Mouse (Mus musculus): ENCODE data around the gene Fam187b.
"Not testable (repeated sequence)": the region's sequence is repeated elsewhere in the genome, so short reads cannot be mapped to it uniquely, and the experiment has no call there.

Gene Fam187b

DNA sequence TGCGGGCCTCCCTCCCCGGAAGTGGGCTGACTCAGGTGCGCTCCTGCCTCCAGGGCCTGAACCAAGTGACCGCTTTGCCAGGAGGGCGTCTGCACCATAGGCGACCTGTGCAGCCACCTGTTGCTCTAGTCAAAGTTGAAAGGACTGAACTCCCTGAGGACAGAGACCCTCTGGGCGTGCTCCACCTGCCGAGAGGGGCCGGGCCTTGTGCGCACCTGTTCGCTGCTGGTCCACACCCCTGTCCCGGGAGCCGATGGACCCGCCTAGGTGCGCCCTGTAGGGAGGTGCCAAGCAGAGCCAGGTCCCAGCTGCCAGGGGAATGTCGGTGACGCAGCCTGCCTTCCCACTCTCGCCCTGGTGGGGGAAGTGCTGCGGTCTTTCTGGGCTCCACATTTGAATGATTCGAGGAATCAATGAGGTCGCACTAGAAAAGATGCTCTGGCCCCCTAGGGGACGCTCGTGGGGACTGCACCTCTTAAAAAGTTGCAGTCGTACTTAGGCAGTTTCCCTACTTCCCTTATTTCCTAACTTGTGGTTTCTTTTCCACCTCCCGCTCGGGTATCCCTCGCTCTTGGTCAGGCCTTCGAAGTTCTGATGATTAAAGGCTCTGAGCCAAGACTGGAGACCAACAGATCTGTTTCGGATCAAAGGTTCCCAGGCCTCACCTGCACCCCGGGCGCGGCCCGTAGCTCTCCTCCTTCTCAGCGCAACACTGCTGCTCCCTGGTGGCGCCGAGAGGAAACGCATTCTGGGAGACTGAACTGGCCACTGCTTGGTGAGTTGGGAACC is at the start of gene Fam187b:
TSS of gene Fam187b (plus strand) at position 290 of the 789 bp plus-strand sequence.
- peak; percentile 90 to 93 for DNase-seq

DNA sequence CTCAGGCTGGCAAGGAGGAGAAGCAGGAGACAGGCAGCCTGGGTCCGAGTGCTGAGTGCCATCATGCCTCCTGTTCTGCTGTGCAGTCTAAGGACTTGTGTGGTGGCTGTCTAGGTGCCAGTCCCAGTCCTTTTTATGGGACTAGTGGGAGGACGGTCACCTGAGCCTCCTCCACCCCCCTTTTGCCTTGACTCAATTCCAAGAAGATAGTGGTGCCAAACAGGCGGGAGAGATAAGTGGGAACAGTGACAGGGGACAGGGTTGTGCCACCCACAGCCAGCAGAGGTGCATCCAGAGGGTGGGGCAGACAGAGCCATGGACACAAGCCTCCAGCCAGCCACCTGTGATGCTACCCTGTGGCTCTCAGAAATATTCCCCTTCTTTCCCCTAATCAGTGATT is 49.5 kb upstream of the Fam187b start:
- DNase-seq, result no peak

DNA sequence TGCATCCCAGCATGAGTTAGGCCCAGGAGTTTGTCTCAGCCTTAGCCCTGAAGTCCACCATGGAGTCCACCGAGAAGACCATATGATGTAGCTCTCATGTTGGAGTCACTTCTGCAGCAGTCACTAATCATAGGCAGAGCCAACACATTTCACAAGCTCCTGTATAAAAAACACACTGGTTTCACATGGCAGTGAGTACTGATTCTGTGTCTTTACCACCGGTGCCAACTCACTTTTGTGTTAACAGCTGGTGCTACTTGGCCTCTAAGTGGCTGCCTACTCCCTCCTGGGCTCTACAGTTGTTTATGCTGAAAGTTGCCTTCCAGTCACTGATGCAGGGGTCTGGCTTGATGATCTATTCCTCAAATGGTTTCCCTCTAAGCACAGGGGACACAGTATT is 49.0 kb upstream of the Fam187b start, which contains the start of gene Hamp2:
TSS of gene Hamp2 (minus strand) at position 101 of the 400 bp plus-strand sequence.
- DNase-seq, result not testable (repeated sequence)

DNA sequence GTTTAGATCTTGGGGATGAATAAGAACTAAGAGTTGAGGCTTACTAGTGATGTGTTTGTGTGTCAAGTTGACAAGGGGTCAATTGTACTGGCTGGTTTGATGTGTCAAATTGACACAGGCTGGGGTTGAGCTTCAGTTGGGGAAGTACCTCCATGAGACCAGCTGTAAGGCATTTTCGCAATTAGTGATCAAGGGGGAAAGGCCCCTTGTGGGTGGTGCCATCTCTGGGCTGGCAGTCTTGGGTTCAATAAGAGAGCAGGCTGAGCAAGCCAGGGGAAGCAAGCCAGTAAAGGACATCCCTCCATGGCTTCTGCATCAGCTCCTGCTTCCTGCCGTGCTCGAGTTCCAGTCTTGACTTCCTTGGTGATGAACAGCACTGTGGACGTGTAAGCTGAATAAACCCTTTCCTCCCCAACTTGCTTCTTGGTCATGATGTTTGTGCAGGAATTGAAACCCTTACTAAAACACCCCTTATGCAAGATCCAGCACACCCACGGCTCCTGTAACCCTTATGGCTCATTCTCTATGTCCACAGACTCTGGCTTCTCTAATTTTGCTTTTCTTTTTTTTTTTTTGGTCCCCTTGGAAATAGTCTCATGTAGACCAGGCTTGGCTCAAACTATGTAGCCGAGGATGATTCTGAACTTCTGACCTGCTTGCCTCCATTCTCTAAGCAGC is 38.0 kb upstream of the Fam187b start:
- DNase-seq, result not testable (repeated sequence)

DNA sequence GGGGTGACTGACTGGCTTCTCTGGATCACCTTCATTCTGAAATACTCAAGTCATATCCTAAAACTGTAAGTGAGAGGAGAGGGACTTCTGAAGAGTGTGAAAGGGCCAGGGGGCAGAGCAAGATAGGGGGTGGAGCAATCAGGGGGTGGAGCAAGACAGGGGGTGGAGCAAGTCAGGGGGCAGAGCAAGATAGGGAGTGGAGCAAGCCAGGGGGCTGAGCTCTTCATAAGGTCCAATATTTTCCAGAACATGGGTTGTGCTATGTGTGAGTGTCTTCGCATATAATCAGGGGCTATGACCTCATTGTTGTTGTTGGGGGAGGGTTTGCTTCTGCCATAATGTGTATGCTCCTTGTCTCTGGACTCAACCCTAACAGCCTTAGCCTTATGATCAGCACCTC is 33.5 kb upstream of the Fam187b start:
- DNase-seq, result not testable (repeated sequence)

DNA sequence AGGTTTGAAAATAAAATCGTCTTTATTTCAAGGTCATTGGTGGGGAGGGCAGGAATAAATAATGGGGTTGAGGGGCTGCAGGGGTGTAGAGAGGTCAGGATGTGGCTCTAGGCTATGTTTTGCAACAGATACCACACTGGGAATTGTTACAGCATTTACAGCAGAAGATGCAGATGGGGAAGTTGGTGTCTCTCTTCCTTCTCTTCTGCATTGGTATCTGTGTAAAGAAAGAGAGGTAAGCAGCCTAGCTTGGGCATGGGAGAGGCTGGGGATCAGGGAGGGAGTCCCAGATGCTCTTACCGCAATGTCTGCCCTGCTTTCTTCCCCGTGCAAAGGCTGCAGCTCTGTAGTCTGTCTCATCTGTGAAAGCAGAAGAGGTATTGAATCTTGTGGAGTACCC is 31.2 kb upstream of the Fam187b start:
- DNase-seq, result not testable (repeated sequence)

DNA sequence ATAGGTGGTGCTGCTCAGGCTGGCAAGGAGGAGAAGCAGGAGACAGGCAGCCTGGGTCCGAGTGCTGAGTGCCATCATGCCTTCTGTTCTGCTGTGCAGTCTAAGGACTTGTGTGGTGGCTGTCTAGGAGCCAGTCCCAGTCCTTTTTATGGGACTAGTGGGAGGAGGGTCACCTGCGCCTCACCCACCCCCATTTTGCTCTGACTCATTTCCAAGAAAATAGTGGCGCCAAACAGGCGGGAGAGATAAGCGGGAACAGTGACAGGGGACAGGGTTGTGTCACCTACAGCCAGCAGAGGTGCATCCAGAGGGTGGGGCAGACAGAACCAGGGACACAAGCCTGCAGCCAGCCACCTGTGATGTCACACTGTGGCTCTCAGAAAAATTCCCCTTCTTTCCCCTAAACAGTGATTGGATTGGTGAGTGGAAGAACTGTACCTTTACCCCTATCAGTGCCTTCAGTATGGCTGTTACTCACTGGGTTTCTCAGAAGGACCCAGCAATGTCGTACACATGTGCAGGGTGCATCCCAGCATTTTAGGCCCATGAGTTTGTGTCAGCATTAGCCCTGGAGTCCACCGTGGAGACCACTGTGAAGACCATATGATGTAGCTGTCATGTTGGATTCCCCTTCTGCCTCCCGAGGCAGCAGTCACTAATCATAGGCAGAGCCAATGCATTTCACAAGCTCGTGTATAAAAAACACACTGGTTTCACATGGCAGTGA is 29.5 kb upstream of the Fam187b start, which contains the start of gene Hamp:
TSS of gene Hamp (minus strand) at position 124 of the 727 bp plus-strand sequence.
- DNase-seq, result no peak

DNA sequence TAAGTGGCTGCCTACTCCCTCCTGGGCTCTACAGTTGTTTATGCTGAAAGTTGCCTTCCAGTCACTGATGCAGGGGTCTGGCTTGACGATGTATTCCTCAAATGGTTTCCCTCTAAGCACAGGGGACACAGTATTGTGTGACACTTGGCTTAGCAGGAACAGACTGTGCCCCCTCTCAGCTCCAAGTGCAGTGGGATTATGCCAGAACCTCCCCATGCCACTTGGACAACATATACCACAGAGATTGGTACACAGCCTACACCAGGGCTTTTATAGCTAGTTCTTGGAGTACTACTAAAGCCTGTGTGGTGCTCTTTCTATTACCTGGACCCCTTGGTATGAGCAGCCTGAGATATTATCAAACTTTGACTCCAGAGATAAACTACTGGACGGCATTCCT is 28.9 kb upstream of the Fam187b start:
- not testable (repeated sequence) for DNase-seq

DNA sequence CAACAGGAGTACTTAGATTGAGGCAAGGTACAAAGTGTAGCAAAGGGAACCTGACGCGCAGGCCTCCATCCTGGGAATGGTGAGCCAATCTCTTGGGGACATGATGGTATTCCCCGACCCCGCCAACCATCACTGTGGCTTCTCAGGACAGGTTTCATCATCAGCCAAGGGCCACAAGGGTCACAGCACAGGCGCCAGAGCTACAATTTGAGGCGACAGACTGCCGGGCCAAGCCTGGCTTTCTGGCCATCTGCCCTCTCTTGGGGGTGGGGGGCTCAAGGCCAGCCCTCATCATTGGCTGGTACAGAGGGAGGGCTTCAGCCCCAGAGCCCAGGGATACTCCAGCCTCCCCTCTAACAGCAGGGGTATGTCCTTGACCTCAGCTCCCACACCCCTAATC is 28.1 kb upstream of the Fam187b start:
- not testable (repeated sequence) for DNase-seq

DNA sequence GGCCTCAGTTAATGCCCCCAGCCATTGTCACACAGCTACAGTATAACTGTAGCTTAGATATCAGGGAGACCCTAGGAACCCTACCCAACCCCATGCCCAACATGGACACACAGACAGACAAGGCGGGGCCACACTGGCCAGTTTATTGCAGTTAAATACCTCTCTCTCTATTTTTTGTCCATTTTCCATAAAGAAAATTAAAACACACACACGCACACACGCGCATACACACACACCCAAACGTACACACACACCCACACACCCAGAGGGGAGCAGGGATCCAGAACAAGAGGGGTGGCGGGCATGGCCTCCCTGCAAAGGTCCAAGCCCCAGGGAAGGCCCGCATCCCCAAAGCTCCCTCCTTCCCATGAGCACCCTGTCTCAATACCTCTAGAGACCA is 27.7 kb upstream of the Fam187b start:
- no peak for DNase-seq

DNA sequence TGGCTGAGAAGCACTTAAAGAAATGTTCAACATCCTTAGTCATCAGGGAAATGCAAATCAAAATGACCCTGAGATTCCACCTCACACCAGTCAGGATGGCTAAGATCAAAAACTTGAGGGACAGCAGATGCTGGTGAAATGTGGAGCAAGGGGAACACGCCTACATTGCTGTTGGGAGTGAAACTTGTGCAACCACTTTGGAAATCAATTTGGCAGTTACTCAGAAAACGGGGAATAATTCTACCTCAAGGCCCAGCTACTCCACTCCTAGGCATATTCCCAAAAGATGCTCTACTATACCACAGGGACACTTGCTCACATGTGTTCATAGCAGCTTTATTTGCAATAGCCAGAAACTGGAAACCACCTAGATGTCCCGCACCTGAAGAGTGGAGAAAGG is 23.7 kb upstream of the Fam187b start:
- DNase-seq, result not testable (repeated sequence)

DNA sequence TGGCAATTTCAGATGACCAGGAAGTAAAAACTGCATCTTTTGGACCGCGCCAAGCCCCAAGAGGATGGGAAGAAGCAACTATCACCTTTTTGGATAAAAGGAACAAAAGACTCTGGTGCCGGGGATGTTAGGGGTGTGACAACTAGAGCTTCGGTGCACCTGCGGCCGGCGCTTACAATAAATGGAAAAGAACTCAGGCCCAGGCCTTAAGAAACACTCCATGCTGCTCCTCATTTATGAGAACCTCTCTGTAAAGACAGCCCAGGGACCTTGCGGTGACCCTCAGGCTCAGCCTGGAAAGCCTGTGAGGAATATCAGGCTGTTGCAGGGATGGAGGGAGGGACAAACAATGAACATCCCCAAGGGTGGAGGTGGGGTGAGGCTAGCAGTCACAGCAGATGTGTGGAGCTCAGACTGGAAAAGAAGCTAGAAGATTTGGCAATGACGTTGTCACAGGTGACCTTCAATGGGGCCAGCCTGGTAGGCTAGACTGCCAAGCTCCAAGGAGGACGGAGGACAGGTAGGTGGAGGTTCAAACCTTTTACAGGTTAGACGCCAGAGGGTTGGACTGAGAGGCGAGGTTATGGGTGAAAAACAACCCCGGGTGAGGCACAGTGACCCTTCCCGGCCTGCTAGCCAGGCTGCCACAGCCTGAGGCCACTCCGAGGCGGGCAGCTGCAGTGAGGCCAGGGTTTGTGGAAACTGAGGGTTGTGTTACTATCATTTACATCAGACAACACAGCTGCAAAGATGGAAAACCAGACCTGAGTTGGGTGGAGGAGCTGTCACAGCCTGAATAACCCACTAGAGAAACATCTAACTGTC is 20.9 kb upstream of the Fam187b start:
- no peak for DNase-seq

DNA sequence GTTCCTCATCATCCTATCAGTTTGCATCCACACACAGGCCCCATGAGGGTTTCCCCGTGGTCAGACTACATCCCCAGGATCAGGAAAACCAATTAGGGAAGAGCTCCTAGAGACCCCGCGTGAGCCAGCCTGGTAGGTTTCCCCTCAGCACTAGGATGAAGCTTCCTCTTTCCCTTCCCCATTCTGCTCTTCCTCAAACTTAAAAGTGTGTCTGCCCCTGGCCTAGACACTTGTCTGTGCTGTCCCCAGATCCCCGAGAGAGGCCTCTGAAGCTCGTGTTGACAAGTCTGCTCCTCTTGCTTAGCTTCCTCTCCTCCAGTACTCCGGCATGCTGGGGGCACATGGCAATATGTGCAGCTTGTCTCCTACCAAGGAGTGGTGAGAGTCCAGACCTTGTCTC is 20.1 kb upstream of the Fam187b start:
- DNase-seq, result peak in 1 of 2 experiments; percentile 36

DNA sequence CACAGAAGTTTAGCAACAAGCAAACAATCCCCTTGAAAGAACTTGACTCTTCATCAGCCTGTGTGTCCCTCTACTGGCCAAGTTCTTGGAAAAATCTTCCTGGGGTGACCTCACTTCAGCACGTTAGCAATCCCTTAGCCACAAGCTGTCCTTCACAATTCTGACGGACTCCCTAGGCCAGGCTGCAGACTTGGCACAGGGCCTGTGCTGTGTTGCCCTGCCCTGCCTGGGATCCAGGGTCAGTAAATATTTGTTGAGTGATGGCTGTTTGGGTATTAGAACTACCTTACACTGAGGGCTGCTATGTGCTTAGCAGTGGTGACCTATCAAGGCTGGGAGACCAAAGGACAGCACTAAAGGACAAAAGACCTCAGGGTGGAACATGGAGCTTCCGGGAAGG is 19.6 kb upstream of the Fam187b start:
- peak in 1 of 2 experiments; percentile 27 for DNase-seq

DNA sequence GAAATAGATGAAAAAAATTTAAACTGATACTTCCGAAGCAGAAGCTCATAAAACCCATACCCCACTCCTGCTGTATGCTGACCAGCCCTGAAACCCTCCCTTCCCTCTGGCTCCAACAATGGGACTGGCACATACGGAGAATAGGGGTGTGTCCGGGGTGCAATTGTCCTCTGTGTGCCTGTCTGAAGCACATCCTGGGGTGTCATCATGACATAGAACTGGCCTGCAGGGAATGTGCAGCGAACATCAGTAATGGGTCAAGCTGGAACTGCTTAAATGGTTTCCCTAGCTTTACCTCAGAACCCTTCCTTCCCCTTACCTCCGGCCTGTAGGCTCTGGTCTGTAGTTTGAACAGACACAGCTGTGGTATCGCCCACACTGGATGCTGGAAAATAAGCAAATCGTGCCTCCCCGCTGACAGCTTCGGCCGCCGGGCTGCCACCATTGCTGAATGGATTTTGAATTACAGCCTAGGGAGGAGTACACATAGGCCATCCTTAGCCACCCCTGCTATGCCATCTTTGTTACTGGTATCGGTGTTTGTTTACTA is 18.5 kb upstream of the Fam187b start:
- no peak for DNase-seq

DNA sequence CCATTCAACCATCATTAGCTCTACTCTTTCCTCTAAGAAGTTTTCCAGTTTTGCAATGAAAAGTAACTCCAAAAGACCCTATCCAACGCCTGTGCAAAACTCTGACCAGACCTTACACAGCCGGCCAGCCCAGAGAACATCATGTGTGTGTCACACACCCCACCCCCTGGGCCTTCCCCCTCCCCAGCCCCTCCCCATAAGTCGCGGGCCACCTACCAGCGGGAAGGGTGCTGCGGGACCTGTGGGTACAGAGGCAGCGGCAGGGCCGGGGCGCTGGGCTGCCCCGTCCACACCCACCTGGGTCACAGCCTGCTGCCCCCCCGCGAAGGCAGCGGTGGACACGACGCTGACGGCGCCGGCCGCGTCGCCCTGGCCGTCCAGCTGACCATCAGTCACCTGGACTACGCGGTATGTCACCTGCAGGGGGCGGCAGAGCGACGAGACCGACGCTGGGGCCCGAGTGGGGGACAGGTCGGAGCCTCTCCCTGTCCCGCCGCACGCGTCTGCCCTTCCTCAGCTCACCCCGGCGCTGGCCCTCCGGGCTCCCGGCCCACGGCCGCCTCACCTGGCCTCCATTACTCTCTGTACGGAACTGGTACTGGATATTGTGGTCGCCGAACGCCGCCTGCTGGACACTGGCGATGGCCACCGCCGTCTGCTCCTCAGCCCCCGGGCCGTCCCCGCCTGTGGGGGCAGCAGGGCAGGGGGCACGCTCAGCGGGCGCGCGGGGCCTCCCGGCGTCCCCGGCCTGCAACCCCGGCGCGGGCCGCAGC is 17.8 kb upstream of the Fam187b start:
- peak; percentile 90 to 93 for DNase-seq

DNA sequence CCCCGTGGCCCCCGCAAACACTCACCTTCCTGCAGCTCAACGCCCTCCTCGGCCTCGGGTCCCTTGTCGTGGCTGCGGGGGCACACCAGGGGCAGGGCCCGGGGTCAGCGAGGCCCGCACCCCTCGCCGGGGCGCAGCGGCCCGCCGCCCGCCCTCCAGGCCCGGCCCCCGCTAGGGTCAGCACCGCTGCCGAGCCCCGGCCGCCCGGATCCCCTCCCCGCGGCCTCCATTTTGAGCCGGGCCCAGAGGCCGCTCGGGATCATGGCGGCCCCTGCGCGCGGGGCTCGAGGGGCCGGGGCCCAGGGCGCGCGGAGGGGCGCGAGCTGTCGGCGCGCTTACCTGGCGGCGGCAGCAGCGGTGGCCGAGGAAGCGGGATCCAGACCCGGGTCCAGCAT is 17.2 kb upstream of the Fam187b start:
- no peak for DNase-seq

DNA sequence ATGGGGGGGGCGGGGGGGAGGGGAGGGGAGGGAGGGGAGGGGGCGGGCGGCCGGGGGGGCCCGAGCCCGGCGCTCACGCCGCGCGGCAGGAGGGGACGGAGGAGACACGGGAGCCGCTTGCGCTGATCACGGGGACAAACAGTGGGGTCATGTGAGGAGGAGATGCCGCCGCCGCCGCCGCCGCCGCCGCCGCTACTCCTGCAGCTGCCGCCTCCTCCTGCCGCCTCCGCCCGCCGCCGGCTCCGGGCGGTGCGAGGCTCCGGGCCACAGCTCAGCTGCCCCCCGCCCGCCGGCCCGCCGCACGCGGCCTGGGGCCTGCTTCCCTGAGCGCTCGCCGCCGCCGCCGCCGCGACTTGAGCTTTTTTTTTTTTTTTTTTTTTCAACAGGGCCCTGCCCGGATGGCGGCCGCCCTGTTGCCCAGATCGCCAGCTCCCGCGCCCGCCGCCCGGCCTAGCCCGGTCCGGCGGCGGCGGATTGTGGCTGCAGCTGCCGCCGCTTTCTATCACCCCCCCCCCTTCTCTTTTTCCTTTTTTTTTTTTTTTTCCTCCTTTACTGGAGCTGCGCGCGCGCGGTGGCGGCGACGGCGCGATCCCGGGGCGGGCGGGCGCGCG is 16.7 kb upstream of the Fam187b start, which contains the start of gene Usf2:
TSS of gene Usf2 (minus strand) at position 48 of the 611 bp plus-strand sequence.
- peak; percentile 81 to 84 for DNase-seq

DNA sequence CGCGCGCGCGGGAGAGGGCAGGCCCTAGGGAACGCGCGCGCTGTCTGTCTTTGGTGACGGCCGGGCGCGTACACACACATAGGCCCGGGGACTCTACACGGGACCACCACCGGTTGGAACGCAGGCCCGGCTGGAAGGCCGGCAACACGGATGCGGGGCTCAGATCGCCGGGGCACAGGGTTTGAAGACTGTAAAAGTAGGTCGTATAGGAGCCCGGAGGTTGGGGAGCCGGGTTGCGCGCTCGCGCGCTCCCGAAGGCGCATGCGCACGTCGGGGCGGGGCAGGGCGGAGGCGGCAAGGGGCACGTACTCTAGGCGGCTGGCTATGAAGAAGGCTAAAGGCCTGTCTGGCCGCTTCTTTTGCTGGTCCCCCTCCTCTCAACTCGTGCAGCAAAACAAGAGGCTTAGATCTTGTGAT is 16.2 kb upstream of the Fam187b start:
- peak; percentile 90 to 91 for DNase-seq

DNA sequence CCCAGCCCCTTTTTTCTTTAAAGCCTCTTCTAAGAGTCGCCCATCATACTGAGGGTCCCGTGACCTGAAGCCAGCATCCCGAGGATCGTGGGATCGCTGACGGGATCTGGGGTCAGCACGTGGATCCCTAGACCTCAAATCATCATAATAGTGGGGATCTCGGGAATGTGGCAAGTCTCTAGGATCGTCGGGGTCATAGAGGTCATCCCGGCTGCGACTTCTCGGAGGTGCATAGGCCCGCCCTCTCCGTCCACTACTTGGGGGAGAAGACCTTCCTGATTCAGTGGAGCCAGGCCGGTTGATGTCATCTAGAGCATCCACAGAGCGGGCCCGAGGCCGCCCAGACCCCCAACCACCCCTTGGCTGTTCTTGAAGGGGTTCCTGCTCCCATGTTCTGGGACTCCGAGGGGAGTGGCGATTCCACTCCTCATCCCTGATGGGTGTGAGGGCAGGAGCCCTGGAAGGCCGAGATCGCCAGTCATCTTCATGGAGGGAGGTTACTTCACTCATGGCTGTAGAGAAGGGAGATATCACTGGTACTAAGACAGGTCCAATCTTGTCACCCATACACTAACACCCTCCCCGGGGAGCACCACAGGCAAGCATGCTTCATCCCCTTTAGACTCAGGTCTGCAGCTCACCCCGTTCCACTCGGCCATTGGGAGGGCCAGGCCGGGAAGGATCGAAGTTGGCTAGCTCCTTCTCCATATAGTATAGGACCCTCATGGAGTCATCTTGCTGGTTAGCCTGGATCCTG is 15.3 kb upstream of the Fam187b start:
- no peak for DNase-seq
